Mouse (Mus musculus): ENCODE data around the gene Stat2.

Gene Stat2

GRCm38 (mm10) chr10:128270287-128270841, at the start of gene Stat2:
TSS of gene Stat2 (plus strand) at chr10:128270559.
- DNase-seq (ENCODE audit: low spot score) = peak; percentile 91

DNA sequence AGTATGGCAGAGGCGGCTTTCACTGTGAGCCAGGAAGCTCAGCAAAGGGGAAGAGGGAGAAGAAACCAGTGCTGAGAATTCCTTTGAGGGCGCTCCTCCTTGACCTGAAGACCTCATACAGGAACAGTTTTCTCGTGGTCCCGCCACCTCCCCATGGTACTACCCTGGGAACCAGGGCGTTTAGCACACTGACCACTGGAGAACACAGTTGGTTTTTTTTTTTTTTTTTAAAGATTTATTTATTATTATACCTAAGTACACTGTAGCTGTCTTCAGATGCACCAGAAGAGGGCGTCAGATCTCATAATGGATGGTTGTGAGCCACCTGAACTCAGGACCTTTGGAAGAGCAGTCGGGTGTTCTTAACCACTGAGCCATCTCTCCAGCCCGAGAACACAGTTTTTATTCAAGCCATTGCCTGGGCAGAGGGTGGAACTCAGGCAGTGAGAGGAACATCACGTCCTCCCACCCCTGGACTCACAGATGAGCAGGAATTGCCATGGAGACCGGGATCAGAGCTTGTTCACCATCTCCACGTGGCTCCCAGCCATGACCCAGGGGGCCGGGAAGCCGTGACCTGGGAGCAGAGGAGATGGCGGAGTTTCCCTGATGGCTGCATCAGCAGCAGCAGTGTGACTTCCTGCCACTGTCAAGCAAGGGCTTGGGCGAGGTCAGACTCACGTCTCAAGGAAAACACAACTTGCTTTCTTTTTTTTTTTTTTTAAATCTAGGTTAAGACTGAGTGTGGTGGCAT, 48.6 kb upstream of the Stat2 start:
- DNase-seq (ENCODE audit: low spot score) = no peak

DNA sequence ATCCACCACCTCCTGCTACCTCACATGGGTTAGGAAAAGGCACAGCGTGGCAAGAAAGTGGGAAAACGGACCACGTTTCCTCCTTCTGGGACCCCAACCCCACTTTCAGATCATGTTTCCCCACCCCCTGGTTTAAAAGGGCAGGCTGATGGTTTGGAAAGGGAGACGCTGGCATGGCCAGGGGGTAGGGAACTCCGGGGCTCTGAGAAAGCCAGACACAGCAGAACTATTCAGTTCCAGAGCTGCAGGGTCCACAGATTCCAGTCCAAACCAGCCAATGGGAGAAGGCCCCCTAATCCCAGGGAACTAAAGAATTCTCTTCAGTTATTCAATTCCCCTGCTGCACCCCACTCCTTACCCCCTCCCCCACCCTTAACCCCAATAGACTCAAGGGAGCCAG, 45.3 kb upstream of the Stat2 start:
- no peak for DNase-seq (ENCODE audit: low spot score)

DNA sequence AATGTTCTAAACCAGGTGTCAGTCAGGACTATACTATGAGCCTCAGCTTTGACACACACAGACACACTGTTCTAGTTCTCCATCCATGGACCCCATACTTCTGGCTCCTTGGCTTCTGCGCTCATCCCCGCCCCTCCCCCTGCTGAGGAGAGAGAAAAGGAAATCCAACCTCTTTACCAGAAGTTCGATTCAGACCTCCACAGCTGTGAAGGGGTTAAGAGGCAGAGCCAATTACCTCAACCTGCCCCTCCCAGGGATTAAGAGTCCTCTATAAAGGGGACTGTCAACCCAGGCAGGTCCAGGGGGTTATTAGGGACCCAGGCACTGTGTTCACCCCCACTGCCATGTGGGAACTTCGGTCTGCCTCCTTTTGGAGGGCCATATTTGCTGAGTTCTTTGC, 44.8 kb upstream of the Stat2 start, which contains the start of gene Mip:
Mip (plus strand) TSS at position 301 of the 400 bp plus-strand sequence.
- no peak for DNase-seq (ENCODE audit: low spot score)

DNA sequence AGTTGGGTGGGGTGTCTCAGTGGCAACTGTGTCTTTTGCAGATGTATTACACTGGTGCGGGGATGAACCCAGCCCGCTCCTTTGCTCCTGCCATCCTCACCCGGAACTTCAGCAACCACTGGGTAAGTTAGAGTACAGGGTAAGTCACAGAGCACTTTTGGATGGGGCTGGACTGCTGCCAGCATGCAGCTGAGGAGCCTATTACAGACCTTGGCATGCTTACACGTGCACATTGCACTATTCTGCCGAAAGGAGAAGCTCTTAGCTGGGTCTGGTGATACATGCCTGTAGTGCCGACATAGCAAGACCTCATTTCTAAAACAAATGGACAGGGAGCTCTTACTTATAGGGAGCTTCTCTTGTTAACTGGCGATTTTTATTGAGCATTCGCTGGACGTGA, 42.8 kb upstream of the Stat2 start:
- DNase-seq (ENCODE audit: low spot score) = no peak

DNA sequence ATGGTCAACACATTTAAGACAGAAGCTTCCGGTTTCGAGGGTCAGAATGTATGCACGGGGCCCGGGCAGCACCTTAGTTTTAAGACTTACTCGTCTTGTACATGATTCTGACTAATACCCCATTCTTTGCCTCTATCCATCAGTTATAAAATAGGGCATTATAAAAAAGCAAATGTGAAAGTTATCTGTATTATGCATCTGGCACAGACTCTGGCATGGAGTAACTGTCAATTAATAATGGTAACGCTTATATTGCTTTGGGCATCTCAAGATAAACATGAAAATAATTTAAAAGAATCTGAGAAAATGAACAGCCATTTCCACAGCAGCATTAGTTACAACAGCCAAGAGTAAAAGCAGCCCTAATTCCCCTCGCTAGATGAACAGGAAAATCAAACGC, 42.4 kb upstream of the Stat2 start:
- no peak for DNase-seq (ENCODE audit: low spot score)

- no peak for DNase-seq (ENCODE audit: low spot score)
Measured at GRCm38 (mm10) chr10:128230582-128230981, 39.8 kb upstream of the Stat2 start.

- no peak for DNase-seq (ENCODE audit: low spot score)
Measured at GRCm38 (mm10) chr10:128231146-128231545, 39.2 kb upstream of the Stat2 start.

DNA sequence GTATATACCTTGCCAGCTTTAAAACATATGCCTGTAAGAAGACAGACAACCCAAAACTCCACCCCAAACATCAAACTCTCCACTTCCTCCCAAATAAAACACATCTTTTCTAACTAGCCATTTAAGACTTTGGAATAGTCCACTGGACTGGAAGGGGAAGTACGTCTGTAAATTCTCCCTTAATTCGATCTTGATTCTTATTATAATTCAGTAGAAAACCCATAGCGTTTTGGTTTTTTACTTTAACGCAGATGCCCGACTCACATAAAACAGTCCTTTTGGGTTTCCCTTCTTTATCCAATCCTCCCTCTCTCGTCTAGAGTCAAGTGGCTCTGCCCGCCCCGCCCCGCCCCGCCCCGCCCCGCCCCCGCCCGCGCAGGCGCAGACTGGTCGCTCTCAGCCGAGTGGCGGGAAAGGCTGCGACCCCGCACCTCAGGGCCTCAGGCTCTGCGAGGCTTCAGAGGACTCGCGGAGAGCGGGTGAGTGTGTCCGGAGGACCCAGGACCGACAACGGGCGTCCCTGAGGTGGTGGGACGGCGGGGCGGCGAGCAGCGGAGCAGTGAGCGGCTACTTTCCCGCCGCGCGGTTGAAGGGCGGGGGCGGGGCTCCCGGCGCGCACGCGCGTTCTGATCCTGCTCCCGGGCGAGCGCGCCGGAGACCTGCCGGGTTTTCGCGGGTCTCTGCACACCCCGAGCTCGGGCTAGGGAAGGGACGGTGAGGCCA, 38.5 kb upstream of the Stat2 start, which contains the start of gene Timeless:
Timeless (plus strand) TSS at position 369 of the 723 bp plus-strand sequence.
- DNase-seq (ENCODE audit: low spot score) = peak; percentile 92

- DNase-seq (ENCODE audit: low spot score) = peak; percentile 59
Measured at GRCm38 (mm10) chr10:128232420-128232985, 37.9 kb upstream of the Stat2 start.

GRCm38 (mm10) chr10:128236321-128236720, 34.0 kb upstream of the Stat2 start:
- no peak for DNase-seq (ENCODE audit: low spot score)

DNA sequence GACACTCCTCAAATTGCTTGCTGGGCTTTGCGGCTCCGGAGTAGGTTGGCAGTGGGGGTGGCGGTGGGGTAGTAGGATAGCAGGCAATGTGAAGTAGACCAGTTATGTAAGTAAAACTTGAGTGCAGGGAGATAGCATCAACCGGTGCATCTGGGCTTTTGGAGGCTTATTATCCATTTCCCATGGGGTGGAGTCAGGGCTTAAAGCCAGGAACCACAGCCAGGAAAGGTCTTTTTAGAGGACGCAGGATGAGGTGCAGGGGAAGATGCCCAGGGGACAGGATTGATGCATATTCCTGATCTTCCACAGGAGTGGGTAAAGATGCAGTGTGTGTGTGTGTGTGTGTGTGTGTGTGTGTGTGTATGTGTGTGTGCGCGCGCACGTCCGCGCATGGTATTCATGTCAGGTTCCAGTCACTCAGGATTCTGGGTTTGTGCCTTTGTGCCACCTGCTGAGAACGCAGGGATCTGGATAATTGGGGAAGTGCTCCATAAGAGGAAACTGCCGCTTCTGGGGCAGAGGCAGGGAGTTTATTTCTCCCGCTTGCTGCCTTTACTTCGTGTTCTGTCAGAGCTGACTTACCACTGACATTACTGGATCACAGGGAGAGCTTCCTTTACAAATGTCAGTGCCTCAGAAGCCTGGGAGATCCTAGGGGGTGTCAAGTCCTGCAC, 32.4 kb upstream of the Stat2 start:
- no peak for DNase-seq (ENCODE audit: low spot score)

- no peak for DNase-seq (ENCODE audit: low spot score)
Measured at GRCm38 (mm10) chr10:128239140-128239539, 31.2 kb upstream of the Stat2 start.

GRCm38 (mm10) chr10:128240131-128240530, 30.2 kb upstream of the Stat2 start:
- no peak for DNase-seq (ENCODE audit: low spot score)

GRCm38 (mm10) chr10:128243252-128243651, 27.1 kb upstream of the Stat2 start:
- no peak for DNase-seq (ENCODE audit: low spot score)

DNA sequence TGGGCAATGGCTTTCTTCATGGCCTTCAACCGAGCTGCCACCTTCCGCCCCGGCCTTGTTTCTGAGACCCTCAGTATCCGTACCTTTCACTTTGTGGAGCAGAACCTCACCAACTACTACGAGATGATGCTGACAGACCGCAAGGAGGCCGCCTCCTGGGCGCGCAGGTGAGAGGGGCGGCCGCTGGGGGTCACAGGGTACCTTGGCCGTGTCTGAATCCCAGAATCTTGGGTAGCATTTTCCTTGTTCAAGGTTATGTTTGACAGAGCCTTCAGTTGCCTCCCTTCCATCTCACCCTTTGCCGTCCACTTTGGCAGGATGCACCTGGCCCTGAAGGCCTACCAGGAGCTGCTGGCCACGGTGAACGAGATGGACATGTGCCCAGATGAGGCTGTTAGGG, 26.2 kb upstream of the Stat2 start:
- no peak for DNase-seq (ENCODE audit: low spot score)

DNA sequence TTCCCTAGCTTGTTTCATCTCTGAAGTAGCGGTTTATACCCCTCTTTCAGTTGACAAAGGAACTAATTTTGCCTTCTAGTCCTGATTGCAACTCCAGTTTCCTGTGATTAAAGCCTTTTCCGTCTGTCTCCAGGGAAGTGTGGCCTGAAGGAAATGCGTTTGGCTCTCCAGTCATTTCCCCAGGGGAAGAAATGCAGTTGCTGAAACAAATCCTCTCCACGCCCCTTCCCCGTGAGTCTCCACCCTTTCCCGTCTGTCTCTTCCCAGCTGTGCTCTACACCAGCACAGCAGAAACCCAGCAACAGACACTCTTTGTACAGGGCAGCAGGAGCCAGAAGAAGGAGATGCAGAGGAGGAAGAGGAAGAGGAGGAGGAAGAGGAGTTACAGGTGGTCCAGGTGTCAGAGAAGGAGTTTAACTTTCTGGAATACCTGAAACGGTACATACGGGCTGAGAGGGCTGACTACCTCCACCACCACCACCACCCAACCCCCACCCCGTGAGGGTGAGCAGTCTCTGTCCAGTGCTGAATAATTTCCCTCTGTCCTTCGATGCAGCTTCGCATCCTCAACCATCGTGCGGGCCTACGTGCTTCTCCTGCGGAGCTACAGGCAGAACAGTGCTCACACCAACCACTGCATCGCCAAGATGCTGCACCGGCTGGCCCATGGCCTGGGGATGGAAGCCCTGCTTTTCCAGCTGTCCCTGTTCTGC, 23.2 kb upstream of the Stat2 start:
- no peak for DNase-seq (ENCODE audit: low spot score)

- DNase-seq (ENCODE audit: low spot score) = no peak
Measured at GRCm38 (mm10) chr10:128250565-128250964, 19.8 kb upstream of the Stat2 start.

DNA sequence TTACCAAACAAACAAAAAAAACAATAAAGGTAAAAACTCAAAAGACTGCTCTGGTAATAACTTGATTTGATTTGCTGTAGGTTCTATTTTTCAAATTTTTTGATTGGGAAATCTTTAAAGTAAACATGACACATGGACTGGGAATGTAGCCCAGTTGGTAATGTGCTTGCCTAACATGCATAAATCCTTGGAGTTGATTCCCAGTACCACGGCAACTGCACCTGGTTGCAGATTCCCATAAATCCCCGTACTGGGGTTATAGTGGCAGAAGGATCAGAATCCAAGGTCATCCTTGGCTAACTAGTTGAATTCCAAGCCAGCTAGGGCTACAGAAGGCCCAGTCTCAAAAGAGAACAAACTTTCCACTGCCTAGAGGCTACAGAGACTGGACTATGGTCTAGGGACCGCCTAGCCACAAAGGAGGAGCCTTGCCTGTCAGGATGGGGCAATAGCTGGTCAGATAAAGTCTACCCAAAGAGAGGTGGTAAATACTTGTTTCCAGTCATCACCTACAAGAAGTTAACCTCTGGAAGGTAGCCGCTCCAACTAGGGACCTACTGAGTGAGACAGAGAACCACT, 16.6 kb upstream of the Stat2 start, which contains the start of gene Apon:
Apon (plus strand) TSS at position 420 of the 579 bp plus-strand sequence.
- DNase-seq (ENCODE audit: low spot score) = no peak

GRCm38 (mm10) chr10:128255925-128256324, 14.4 kb upstream of the Stat2 start:
- no peak for DNase-seq (ENCODE audit: low spot score)

GRCm38 (mm10) chr10:128256328-128256727, 14.0 kb upstream of the Stat2 start:
- no peak for DNase-seq (ENCODE audit: low spot score)

Measured in spleen, adult 12 weeks (tissue).